Mouse (Mus musculus): ENCODE measurements around the gene Mrgprb8.
"Not testable (repeated sequence)": the region's sequence is repeated elsewhere in the genome, so short reads cannot be mapped to it uniquely, and the experiment has no call there.

Gene Mrgprb8

DNA sequence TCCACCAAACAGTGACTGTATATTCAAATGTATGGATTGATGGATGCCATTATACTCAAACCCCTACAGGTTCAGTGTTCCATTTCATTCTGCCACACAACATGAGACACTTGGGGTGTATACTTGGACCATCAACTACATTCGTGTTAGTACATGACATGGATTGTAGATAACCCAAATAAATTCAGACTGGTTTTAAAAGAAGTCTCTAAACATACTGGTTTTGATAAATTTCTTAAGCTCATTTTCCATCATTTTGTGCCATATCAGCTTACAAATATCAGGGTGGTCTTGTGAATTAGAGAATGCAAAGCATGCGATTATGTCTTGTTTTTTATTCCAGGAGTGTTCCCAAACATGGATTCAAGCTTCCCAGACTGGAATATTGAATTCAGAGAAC, at the start of gene Mrgprb8:
Gene Mrgprb8, plus strand, starts transcription at position 301 of the 400 bp plus-strand sequence.
- DNase-seq (ENCODE audit: low read depth, low spot score), result no peak

DNA sequence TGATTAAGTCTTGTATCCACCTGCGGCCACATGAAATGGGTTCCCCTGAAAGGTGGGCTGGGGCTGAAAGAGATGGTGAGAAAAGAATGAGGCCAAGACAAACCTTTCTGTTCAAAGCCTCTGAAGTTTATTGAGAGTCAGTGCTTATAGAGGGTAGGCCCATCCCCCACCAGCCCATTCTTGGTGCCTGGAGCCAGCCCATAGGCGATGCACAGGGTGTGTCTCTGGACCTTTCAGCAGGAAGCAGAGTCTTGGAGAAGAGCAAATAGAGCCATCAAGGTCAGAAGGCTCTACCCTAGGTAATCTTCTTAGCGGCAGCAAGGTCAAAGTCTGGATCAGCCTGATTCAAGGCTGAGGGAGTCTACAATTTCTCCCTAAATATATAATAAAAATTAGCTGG, 47.6 kb downstream of the Mrgprb8 start:
- DNase-seq (ENCODE audit: low read depth, low spot score), result not testable (repeated sequence)

DNA sequence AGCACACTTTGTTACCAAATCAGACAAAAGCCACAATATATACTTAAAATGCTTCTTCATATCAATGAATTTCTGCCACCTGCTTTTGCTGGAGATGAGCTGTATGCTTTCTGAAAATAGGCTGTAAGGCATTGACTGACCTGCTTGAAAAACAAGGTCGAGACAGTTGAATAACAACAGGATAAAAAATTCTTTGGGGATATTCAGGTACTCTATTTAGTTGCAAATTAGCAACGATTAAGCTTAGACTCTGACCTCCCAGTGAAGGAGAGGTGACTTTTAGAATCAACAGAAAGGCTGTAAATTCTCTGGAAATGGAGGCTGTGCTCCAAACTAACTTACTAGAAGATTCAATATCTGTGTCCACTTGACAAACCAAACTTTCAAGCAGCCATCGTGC, 48.3 kb downstream of the Mrgprb8 start:
- no peak for DNase-seq (ENCODE audit: low read depth, low spot score)

All from telencephalon, adult 2 months (tissue).